Mouse (Mus musculus) thymus, adult 18-20 months (tissue): ENCODE results near the gene Zfp414.
"Not testable (repeated sequence)": the region's sequence is repeated elsewhere in the genome, so short reads cannot be mapped to it uniquely, and the experiment has no call there.

Source experiments
- DNase-seq, 2 experiments: peaks; one replicate each; pipeline ENCODE4 v3.0.0; 2022; ENCODE audit warnings: mixed read lengths in 2 of 2

Zfp414 gene

DNA sequence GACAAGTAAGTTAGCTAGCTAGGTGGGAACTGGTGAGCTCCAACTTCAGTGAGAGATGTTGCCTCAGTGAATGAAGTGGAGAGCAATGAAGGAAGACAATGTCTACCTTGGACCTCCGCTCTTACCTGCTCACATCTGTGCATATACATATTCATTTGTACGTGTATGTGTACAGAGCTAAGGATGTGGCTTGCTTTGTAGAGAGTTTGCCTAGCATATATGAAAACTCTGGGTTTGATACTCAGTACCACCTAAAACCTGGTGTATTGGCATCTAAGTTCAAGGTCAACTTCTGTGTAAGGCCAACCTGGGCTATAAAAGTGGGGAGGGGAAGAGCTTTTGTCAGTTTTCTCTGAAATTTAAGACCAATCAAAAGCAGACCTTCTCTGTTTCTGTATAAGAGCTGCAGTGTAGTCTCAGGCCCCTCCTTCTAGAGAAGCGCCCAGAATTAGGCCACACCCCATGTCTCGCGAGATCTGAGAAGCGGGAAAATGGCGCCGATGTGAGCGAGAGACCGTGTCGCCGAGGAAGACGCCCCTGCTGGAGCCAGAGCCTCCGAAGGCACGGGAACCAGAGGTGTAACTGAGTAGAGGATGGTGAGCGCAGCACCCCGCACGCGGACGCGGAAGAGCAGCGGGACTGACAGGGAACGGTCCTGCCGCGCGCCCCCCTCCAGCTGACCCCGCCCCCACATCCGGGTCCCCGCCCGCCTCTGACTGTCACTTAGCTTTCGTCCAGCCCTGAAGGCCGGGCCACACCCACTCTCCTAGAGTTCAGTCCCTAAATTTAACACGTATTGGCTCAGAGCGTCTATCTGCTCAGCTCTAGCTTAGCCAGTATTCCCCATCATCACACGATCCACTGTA is at the start of gene Zfp414:
Gene Zfp414 (plus strand): TSS at position 470 of the 866 bp plus-strand sequence.
- peak; percentile 73 to 87 for DNase-seq

DNA sequence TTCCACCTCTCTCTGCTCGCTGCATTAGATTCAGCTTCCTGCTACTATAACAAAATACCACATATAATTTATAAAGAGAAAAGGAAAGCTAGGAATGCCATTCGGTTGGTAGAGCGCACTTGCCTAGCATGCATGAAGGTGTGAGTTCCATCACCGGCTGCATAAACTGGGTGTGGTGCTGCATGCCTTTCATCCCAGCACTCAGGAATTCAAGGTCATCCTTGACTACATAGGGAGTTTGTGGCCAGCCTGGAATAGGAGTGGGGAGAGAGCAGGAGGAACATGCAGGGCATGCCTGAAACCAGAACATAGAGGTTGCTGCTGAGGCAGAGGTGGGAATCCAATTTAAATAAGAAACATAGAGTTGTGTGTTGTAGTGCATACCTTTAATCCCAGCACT is 44.8 kb upstream of the Zfp414 start:
- DNase-seq: no peak

DNA sequence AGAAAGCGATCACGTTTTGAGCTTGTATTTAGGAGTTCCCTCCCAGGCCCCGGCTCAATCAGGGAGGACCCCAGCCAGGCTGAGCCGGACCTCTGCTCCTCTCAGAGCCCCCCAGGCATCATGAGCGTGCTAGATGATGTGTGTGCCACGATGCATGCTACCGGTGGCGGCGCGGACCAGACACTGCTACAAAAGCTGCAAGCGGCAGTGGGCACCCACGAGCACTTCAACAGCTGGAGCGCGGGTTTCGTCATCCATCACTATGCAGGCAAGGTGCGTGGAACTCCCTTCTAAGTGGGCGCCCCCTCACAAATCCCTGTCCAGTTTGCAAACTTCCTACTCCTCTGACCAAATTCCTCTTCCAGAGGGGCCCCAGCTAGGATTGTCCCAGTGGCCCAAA is 42.9 kb upstream of the Zfp414 start:
- DNase-seq: no peak

DNA sequence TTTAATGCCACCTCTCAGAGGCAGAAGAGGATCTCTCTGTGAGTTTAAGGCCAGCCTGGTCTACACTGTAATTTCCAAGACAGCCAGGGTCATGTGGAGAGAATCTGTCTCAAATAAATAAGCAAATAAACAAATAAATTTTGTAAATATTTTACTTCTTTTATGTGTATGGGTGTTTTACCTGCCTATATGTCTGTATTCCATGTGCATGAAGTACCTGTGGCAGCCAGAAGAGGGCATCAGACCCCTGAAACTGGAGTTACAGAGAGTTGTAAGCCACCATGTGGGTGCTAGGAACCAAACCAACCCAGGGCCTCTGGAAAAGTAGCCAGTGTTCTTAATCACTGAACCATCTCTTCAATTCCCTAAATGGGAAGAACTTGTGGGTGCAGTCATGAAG is 31.6 kb upstream of the Zfp414 start:
- no peak for DNase-seq

DNA sequence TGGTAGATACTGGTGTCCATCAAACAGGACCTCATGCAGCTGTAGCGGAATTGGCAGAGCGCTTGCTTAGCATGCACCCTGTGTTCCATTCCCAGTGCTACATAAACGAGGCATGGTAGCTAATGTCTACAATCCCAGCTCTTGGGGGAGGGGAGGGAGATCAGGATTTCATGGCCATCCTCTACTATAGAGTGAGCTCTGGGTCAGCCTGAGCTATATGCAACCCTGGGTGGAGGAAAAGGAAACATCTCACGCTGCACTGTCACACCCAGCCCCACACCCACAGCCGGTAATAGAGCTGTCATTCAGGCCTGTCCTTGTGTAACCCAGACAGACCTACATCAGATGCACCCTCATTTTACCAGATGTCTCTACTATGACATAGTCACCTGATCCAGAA is 30.4 kb upstream of the Zfp414 start:
- DNase-seq: no peak

DNA sequence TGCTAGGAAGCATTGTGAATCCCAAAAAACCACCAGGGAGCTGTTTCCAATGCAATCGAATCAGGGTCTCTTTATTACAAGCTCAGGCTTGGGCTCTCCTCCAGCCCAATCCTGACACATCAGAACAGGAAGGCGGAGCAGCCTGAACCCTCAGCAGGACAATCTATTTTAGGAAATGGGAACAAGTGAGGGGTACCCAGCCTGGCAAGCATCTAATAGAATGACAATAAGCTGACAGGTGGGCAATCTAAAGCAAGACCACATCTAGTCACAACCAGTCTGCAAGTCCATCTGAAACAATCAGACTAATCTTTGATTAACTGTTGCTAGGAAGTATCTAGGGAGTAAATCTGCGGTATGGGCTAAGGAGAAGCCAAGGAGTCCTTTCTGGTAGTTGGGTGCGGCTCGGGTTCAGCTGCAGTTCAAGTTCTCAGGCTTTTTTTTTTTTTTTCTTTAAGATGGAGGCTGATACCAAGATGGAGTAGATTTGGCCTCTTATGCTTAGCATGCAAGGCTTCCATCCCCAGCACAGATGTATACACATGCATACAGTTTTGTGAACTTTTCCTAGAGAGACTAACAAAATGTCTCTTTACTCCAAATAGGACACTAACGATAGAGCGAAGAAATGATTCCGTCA is 28.9 kb upstream of the Zfp414 start:
- no peak for DNase-seq

DNA sequence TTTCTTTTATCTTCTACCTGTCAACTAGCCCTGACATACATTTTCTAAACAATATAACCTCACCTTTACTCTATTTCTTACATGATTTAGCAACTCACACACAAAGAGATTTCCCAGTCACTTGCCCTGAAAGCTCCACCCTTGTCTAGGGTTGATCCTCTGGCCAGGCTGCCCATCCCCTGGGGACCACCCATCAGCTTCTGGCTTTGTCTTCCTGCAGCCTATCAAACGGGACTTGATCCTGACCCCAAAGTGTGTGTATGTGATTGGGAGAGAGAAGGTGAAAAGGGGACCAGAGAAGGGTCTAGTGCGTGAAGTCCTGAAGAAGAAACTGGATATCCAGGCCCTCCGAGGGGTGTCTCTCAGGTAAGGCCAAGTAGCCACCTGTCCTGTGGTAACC is 28.1 kb upstream of the Zfp414 start:
- DNase-seq: no peak

DNA sequence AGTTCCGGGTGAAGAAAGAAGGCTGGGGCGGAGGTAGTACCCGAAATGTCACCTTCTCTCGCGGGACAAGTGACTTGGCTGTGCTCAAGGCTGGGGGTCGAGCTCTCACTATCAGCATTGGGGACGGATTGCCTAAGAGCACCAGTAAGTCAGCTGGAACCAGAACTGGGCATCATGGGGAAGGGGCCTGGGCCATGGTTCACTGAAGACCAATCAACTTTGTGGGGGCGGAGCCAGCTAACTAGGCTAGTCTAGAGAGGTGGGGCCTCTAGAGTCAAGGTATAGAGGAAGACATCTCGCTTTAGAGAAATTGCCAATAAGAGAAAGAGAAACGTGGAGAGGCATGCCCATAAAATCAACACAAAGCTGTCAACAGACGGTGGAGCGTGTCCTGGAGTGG is 26.9 kb upstream of the Zfp414 start:
- DNase-seq: no peak

DNA sequence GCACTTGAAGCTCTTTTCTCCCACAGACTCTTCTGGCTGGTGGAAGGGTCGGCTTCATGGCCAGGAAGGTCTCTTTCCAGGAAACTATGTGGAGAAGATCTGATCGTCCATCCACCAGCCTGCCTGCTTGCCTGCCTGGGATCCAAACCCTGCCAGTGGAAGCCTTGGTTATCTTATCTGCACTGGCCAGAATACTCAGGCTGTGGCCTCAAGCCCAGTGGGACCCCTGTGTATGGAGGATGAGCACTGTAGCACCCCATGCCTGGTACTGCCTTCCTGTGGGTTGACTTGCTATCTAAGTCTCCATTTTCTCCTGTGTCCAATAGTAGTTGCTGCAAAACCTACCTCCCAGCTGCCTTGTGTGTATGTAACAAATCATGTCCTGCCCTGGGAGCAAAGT is 21.6 kb upstream of the Zfp414 start:
- no peak for DNase-seq

DNA sequence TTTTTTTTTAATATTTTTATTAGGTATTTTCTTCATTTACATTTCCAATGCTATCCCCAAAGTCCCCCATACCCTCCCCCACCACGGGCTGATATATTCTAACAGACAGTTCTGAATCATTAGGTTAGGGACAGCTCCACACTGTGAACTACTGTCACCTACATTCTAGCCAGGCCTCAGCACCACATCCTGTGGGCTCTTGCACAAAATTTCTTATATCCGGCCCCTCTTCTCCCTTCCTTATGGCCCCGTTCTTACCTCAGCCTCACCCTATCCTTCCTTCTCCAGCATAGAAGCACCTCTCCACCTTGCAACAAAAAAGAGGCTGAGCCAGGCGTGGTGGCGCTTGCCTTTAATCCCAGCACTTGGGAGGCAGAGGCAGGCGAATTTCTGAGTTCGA is 18.3 kb upstream of the Zfp414 start:
- no peak for DNase-seq

DNA sequence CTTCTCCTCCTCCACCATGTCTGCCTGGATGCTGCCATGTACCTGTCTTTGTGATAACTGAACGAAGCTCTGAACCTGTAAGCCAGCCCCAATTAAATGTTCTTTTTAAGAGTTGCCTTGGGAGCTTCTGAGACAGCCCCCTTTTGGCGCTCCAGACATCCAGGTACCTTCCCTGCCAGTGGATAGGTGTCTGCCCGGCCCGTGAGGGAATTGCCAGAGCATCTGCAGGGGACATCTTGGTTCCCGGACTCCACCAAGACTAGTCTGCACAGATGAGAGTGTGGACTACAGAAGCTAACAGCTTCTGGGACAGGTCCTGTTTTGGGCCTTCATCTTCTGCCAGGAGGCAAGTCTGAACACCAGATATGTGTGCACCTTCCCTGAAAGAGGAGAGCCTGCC is 15.2 kb upstream of the Zfp414 start:
- not testable (repeated sequence) for DNase-seq

DNA sequence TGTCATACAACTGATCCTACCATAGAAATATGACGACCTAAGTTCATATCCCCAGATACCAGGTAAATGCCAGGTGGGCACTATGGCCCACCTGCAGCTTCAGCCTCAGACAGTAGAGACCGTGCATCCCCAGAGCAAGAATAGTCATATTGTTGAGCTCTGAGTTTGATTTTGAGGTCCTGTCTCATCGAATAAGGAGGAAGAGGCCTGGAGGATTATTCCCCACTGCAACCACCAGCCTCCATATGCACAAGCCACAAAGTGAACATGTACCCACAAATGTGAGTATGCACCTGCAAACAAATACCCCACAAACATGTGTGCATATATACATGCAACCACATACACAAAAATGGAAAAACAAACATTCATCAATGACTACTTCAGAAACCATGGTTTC is 1.6 kb upstream of the Zfp414 start:
- DNase-seq: no peak

DNA sequence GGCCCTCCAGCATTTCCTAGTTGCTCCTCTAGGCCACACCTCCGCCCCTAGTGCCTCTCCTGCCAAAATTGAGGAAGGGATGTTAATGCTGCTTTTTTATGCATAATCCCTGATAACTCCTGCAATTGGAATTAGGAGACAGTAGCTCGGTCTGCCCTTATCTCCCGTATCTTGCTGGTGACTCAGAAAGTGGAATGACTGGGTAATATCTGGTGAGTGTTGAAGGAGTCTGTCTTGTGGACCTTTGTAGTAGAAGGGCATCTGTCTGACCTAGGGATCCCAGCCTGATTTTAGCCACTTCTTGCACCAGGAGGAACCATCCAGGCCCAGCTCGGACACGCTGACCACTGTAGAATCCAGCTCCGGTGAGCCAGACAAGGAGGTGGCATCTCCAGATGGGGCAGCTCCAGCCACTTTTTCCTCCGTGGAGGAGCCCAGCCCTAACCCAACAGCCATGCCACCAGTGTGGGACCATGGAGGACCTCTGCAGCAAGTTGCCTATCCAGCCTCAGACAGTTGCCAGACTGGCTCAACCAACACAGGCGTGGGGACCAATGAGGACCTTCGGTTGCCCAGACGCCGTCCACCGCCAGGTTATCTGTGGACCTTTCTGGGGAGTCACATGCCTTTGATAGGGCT is 716 bp downstream of the Zfp414 start:
- no peak for DNase-seq

DNA sequence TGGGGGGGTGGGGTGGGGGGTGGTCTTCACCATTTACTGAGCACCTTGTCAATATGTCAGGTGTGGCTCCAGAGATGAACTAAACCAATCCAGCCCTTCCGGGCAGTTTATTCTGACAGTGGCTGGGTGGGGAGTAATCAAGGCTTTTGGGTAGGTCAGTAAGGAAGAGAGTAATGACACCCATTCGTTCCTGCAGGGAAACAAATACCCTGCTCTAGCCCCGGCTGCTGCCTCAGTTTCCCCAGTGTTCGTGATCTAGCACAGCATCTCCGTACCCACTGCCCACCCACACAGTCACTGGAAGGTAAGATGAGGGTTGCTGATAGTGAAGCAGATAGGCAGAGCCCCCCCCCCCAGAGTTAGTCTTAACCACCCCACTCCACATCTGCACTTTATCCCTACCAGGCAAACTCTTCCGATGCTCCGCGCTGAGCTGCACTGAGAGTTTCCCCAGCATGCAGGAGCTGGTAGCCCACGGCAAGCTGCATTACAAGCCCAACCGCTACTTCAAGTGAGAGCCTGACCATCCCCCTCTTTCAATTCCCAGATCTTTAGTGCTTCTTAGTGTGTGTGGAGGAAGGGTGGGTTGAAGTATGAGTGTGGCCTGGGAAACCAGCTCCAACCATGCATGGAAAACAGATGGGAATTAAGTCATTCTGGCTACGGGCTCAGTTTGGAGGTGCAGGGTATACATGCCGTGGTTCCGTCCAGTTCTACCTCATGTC is 1.4 kb downstream of the Zfp414 start:
- DNase-seq: no peak

DNA sequence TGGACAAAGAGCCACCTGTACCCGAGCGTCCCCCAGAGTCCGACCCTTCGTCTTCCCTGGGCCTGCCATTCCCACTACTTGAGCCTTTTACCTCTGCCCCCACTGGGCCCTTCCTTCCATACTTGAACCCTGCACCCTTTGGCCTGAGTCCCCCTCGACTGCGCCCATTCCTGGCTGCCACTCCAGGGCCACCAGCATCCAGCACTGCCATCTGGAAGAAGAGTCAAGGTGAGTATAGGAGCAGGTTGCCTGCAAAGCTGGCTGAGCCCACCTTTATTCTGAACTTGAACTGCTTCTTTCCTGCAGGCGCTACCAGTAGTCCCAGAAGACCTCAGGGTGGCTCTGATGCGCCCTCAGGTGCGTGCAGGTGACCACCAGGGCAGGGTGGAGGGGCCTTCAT is 2.3 kb downstream of the Zfp414 start:
- no peak for DNase-seq

DNA sequence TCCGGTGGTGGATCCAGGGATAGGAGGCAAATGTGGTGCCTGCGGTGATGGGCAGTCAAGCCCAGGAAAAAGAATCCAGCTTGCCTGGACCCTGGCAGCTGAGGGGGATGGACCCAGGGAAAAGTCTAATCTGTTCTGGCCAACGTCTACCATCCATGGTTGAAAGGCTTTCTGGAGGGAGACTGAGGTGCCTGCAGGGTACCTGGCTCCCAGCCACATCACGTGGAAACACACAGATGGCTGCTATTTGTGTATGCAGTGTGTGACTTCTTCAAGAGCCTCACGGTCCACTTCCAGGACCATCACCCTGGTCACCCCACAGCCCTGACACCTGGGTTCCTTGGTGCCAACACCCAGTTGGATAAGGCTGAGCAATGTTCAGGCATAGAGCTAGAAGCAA is 2.9 kb downstream of the Zfp414 start:
- DNase-seq: no peak

DNA sequence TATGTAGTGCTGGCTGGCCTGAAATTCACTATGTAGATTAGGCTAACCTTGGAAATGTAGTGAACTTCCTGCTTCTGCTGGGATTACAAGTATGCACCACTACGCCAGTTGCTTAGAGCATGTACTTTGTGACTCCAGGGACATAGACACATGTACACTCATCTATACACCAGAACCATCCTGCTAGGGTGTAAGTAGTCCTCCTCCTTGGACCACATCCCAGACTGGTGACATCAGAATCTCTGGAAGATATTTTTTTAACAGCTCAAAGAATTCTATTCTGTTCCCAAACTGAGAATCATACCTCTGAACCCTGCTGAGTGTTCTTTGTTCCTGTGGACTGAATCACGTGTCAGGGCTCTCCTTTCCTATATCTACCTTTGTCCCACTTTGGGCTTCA is 8.1 kb downstream of the Zfp414 start:
- DNase-seq: no peak

DNA sequence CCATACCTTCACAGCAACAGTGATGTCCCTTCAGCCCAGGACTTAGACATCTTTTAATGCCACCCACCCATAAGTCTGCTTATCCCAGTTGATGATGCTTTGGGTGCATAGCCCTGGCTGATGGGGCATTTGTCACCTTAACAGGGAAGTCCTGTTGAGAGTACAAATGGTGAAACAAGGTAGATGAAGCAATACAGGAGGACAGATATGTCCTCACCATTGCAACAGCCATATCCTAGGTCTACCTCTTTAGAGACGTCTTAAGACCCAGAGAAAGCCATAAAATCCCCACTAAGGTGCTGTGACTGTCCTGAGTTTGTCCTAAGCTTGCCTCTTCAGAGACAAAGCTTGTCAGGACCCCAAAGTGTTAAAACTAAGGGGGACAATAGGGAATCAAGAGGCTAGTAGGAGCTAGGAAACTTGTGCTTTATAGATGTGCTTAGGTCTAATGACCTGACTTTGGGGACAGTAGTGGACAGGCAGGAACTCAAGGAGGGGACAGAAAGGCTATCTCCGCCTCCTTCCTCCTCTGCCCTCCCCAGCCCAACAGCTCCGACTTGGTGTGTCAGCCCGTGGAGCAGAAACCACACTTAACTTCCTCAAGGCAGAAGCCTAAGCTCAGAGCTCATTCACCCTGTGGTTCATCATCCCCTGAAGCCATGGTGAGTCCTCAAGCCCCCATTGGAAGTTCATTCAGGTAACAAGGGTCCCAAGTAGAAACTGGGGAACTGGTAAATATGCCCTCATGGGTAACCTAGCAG is 8.8 kb downstream of the Zfp414 start, which contains the start of gene Pram1:
Gene Pram1 (plus strand): TSS at position 541 of the 761 bp plus-strand sequence.
- no peak for DNase-seq

DNA sequence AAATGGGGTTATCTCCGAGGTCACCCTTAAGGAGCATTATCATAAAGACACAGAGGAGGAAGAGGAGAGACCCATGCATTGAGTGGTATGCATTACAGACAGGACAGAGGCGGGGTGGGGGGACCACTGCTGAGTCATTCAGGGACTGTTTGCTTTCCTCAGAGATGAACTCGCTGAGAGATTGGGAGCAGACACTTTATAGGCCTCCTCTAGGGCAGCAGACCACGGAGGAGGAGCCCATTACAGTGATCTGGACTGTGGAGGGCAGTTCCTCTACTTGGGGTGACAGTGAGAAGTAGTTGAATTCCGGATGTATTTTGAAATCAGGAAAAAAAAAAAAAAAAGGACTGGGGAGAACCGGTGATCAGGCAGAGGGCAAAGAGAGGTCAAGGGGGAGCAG is 10.9 kb downstream of the Zfp414 start:
- no peak for DNase-seq

DNA sequence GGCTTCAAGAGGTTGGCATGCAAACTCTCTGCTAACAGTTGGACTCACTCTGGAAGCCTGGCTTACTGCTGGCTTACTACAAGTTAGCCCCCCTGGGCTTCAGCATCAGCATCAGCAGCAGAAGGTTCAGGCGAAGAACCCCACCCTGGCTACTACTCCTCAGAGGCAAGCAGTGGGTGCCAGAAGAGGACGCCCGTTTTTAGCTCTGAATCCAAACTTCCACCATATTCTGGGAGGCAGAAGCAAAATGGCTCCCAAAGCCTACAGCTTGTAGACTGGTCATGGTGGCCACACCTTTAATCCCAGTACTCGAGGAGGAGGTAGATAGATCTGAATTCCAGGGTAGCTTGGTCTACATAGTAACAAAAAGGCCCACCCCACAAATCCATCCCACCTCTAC is 15.2 kb downstream of the Zfp414 start:
- no peak for DNase-seq

DNA sequence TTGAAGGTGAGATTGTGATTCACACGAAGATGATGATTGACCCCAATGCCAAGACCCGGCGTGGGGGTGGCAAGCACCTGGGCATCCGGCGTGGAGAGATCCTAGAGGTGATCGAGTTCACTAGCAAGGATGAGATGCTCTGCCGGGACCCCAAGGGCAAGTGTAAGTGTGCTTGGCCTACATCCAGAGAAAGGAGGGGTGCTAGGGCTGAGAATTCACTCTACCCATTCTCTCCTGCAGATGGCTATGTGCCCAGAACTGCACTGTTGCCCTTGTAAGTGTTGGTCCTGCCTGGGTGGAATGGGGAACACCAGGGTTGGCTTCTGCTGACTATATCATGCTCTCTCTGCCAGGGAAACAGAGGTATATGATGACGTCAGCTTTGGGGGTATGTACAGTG is 16.2 kb downstream of the Zfp414 start:
- DNase-seq: no peak

DNA sequence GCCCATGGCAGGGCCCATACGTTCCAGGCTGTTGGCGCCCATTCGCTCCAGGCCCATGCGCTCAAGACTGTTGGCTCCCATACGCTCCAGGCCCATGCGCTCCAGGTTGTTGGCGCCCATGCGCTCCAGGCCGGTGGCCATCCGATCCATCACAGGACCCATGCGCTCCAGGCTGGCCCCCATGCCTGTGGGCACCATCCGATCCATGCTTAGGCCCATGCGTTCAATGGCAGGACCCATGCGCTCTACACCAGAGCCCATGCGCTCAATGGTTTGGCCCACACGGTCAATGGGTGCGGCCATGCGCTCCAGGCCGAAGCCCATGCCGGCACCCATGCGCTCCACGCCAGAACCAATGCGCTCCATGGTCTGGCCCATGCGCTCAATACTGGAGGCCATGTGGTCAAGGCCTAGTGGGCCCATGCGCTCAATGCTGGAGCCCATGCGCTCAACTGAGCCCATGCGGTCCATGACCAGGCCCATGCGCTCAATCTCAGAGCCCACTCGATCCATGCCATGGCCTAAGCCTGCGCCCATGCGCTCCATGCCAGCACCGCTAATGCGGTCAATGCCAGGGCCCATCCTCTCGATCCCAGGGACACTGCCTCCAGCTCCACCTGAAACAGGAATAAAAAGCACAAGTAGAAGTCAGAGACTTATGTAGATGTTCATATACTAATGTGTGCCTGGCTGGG is 21.0 kb downstream of the Zfp414 start:
- DNase-seq: no peak
